Mouse (Mus musculus) megakaryocyte, adult 5-6 weeks (primary cell): ENCODE measurements around the gene Tcap. TPM values are rescaled to one million over a fixed set of nuclear protein-coding genes. Genes with fewer than 3 reads are reported as not detected.
A peak's percentile ranks its signal among the peaks of the same experiment; 100 is the strongest.
"Not testable (repeated sequence)": the region's sequence is repeated elsewhere in the genome, so short reads cannot be mapped to it uniquely, and the experiment has no call there.

Experiments used
- ATAC-seq: 2 replicates; pipeline ENCODE4 v1.8.0; 2016; ENCODE audit warnings: mild to moderate bottlenecking, inconsistent platforms; ENCODE audit not compliant: poor library complexity, severe bottlenecking
- total RNA-seq, 2 experiments: library from RNA; stranded (forward) in 1 of 2; stranded (reverse) in 1 of 2; fragments of 153-499, 151-499 nt in 1 of 2; fragments of 221-1000, 200-1000 nt in 1 of 2; gene quantifications; 2 replicates each; pipeline versions ENCODE4 v1.2.3 to v1.2.4; 2015 to 2017

Tcap gene
- total RNA-seq, 2 experiments from 2014 or later, result not detected

DNA sequence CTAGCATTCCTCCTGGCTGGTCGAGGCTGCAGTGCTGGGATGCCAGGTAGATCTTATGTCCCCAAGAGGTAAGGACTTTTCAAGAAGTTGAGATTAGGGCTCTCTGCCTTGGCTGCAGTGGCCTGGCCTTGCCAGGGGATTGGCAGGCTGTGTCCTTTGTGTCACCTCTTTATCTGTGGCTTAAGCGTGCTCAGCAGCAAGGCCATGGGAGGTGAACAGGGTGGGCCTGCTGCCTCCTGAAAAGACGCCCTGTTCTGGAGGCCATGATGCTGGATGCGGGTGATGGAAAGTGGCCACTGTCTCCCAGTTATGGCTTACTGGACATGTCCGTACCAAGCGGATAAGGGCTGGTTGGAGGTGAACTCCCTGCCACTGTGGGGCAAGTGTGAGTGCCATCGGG, 4.2 kb upstream of the Tcap start:
- no peak for ATAC-seq

DNA sequence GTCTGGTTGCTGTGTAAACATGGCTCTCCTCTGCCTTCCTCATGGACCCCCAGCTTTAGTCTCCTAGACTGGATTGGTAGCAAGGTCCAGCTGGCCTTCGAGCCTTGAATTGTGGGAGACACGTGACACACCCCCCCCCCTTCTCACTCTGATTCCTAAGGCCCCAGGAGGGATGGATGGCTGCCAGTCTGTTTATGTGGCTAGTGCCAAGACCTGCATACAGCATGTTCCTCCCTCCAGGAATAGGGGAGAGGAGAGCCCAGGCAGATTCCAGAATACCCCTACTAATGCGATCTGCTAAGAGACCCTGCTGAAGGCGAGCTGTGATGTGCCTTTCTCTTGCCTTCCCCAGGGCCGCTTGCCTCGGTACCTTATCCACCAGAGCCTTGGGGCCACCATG, 3.5 kb upstream of the Tcap start:
- no peak for ATAC-seq

DNA sequence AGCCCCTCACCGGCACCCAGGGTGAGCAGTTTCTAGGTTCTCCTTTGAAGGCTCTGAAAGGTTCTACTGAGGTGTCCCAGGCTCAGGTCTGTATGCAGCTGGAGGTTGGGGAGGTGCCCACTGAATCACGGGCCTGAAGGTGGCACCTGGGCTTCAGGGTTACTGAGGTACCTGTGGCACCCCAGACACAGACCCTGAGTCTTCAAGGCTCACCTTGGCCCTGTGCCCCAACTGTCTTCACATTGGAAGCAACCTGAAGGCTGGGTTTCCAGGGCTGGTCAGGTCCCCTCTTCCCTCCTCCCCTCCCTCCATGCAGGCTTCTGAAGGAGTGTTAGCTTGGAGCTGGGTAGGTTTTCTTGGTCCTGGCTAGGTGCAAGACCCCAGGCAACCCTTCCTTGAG, 2.0 kb upstream of the Tcap start:
- ATAC-seq, result no peak

DNA sequence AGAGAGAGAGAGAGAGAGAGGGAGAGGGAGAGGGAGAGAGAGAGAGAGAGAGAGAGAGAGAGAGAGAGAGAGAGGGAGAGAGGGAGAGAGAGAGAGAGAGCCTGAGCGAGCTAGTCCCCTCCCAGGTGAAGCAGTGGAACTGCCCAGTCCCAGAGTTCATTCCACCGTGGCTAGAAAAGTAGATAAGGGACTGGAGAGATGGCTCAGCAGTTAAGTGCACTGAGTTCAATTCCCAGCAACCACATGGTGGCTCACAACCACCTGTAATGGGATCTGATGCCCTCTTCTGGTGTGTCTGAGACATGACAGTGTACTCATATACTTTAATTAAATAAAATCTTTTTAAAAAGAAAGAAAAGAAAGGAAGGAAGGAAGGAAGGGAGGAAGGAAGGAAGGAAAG, 1.2 kb upstream of the Tcap start:
- ATAC-seq, result not testable (repeated sequence)

DNA sequence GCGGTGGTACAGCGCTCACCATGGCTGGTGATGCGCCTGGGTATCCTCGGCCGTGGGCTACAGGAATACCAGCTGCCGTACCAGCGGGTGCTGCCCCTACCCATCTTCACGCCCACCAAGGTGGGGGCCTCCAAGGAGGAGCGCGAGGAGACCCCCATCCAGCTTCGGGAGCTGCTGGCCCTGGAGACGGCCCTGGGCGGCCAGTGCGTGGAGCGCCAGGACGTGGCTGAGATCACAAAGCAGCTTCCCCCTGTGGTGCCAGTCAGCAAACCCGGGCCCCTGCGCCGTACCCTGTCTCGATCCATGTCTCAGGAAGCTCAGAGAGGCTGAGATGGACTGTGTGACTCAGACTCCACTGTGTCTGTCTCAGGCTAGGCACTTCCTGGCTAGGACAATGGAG, 605 bp downstream of the Tcap start:
- ATAC-seq, result no peak

DNA sequence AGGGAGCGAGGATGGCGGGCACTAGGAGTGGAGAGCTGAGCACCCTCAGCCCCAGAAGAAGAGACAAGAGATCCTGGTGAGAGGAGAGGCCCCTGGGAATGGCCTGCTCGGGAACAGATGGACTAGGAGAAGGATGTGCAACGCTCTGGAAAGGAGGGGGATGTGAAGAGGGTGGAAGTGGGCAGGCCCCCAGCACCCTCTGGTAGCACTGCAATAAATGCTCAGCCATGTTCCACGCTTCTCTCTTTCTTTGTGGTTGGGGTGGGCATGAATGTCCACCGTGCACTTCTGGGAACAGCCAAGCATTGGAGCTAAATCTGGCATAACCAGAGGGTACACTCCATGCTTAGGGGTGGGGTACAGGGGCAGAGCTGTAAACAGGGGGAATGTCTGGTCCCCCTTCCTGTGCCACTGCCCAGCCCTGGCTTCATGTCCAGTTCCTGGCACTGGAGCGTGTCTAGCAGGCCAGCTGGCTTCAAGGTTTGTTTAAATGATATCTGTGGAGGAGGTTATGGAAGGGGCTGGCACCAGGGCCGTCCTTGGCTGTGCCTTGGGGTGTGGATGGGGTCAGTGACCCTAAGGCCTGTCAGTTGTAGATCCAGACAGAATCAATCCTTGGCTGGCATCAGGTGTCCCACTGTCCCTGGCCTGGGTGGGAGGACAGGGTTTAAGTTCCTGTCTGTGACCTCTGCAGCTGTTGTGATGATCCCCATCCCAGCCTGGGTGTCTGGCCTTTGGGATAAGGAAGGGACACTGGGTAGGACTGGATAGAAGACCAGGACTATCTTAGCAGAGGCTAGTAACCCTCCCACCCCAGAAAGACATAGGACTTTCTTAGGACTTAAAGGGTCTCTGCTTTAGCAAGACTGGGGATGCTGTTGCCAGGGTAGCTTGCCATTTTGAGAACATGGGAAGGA, 1.4 kb downstream of the Tcap start:
- no peak for ATAC-seq

DNA sequence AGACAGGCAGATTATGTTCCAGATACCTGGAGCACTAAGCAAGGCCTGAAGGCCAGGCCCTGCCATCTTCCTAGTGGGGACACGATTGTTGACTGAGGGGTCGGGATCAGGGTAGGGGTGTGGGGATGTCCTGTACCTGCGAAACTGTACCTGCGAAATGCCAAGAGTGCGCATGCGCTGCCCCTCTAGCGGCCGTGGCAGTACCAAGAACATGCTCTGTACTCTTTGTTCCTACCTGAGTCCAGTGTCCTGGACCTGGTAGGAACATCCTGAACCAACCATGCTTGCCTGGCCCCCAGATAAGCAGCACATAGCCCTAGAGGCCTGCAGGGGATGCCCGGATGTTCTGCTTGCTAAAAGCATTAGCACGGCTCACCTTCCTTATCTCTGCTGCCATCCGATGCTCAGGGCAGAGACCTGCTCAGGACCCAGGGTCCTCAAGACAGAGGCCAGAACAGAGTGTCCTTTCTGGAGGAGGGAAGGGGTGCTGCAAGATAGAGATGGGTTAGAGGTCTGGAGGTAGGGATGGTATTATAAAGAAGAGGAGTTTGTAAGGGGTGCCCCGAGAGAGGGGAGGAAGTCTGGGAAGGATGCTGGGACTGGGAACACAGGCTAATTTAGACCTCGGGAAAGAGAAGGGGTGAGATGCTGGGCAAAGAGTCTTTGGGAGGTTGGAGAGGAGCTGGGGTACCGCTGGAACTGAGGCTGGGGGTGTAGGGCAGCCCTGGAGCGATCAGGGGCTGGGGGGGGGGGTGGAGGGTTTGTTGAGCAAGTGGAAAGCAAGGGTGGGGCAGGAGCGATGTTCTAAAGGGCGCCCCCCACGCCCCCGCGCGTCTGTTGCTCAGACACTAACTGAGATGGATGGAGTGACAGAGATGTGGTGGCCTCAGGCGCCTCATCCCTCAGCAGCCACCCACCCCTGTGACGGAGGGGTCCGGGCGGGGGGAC, 2.3 kb downstream of the Tcap start, which contains the start of gene Pnmt:
Gene Pnmt (plus strand): TSS at position 813 of the 948 bp plus-strand sequence.
- no peak for ATAC-seq

DNA sequence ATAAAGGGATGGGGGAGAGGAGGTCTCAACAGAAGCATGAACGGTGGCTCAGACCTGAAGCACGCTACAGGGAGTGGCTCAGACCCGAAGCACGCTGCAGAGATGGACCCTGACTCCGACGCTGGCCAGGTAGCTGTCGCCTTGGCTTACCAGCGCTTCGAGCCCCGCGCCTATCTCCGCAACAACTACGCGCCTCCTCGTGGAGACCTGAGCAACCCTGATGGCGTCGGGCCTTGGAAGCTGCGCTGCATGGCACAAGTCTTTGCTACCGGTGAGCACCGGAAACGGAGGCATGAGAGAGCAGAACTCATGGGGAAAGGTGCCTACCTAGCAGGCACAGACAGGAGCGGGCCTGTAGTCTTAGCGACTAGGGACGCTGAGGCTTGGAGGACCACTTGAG, 3.0 kb downstream of the Tcap start:
- ATAC-seq, result no peak

DNA sequence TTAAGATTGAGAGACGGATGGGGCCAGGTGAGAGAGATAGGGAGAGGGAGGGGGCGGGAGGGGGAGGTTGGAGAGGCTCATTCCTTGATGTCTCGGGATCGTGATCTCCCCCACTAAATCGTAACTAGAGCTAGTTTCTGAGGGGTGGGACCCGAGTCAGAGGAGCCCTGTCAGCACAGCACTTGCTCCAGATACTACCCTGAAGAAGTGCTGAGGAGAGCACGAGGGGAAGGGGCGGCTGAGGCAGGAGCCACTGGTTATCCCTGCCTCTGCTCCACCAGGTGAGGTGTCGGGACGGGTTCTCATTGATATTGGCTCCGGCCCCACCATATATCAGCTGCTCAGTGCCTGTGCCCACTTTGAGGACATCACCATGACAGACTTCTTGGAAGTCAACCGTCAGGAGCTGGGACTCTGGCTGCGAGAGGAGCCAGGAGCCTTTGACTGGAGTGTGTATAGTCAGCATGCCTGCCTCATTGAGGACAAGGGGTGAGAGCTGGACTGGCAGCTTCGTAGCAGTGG, 3.5 kb downstream of the Tcap start:
- no peak for ATAC-seq

DNA sequence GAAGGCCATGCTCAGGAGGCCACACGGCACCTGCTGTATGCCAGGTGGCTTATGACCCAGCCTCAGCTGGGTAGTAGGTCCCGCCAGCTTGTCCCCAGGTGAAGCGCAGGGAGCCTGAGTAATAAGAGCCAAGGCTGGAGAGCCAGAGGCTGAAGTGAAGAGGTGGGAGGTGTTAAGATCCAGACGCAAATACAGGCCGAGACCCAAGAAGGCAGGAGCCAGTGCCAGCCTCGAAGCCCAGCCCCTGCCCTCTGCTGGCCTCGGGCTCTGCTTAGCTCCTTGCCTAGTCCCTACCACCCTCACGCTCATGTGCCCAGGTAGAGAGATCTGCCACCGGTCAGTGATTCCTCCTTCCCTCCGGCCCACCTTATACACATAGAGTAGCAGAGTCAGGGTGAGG, 4.7 kb downstream of the Tcap start:
- no peak for ATAC-seq

DNA sequence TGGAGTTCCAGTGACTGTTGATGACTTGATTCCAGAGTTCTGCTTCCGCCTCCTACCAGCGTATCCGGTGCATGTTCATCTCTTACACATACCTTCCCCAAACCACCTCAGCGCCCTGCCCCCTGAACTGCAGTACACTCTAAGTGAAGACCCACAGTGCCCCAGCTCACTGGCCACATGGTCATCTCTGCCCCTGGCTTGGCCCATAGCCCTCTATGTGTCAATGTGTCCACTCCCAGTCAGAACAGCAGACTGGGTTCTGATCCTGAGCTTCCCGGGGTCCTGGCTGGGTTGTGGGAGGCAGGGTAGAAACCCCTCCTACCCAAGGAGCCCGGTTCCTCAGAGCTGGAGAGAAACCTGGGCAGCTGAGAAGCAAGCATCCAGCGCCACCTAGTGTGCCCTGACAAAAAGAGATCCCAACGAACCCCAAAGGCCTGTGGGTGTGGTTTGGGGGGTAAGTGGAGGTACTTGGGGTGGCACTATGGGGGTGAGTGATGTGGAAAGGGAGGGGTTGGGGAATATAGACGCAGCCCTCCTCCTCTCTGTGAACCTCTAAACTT, 5.7 kb downstream of the Tcap start:
- peak; percentile 52 for ATAC-seq

DNA sequence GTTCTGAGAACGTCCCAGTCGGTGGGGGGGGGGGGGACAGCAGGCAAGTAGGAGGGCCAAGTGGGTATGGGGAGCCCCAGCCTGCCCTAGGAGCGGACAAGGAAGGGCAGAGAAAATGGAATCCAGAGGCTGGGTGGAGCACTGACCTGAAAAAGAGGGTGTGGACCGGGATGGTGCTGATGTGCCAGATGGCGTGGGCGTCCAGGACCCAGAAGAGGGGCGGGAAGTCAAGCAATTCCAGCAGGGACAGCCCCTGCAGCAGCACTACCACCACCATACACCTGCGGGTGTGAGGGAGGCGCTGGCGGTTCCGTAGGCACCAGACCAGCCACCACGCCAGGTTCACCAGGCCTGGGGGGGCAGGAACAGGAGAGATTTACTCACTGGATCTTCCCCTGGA, 6.5 kb downstream of the Tcap start:
- ATAC-seq, result no peak

DNA sequence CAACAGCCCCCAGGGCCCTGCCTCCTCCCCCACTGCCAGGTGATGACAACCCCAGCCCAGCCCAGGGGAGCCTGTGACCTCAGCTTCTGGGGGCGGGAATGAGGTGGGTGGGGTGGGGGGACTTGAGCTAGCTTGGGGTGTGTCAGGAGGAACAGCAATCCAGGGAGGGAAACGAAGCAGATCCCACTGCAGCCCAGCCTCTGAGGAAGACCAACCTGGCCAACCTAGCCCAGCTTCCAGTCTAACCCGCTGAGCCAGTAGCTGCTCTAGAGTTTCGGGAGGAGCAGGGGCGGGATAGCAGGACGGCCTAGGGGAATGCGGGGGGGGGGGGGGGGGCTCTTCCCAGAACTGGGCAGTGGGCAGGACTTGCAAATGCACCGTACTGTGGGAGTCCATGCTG, 8.4 kb downstream of the Tcap start:
- no peak for ATAC-seq

DNA sequence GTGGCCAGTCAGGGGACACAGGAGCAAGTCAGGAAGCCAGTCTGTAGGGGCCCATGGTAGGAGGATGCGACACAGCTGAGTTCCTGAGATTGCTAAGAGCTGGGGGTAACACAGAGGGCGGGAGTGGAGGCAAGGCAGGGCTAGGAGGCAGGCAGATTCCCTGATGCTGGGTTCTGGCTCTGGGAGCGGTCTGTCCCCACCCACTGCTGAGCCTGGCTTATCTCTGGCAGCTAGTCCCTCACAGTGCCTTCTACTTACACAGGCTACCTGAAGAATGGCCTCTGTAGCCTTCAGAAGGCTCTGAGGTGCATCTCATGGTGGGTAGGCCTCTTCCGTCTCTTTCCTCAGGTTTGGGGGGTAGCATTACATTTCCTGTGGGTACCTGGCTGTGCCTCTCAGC, 9.0 kb downstream of the Tcap start:
- peak; percentile 19; the same call in 1 of the 2 replicates for ATAC-seq

DNA sequence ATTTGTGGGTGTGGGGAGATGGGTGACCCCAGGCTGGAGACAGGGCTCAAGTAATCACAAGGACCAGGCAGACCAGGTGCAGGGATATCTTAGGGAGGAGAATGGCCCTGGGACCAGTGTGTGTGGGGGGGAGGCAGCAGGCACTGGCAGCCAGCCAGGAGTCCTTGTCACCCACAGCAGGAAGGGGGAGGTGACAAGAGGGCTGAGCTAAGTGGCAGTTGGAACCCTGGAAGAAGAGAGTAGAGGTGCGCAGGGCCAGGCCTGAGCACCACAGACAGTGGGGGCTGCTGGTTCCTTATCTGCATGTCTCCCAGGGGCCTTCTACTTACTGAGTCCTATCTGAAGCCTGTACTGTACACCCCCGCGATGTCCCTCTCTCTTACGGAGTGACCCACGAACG, 9.7 kb downstream of the Tcap start:
- ATAC-seq, result no peak

DNA sequence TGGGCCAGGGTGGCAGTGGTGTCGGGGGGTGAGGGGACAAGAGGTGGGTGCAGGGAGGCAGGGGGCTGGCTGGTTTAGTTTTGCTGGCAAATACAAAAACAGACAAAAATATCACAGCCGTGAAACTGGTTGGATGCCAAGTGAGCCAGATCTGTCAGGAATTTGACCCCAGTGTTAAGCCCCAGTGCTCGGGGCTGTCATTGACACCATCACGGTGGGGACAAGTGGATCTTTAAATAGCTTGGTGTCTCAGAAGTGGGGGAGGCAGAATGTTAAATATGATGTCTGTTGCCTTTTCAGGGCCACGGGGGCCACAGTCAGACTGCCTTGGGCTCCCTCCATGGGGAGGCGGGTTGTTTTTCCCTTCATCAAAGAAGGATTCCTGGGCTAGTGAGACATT, 10.7 kb downstream of the Tcap start:
- ATAC-seq, result no peak

DNA sequence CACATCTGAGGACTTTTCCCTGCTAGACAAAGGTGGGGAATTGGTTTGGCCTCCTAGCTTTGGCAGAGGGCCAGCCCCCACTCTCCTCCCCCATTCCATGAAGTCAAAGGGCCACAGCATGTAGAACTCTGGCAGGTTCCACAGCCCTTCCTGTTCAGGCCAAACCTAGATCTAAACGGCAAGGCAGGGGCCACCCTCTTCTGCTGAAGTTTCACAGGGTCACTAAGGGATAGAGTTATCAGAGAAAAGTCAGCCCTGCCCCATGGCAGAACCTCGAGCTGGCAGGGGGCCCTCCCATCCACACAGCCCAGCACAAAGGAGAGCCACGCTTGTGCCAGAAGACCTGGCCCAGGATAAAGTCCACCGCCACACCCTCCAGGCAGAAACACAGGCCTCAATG, 11.4 kb downstream of the Tcap start:
- no peak for ATAC-seq

DNA sequence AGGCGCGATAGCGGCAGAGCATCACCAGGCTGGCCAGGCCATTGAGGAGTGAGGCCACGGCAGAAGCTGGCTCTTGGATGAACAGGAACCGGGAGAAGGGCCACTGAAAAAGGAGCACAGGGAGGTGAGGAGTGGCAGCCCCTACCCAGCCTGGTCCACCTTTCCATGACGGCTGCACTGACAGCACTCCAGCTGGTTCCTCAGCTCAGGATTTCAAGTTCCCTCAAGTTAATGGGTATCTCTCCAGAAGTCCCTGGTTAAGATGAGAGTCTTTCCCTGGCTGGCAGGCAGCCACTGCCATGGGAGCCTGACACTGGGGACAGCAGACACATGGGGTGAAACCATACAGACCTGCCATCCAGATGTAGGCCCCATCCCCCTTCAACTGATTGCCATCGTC, 14.3 kb downstream of the Tcap start:
- ATAC-seq, result no peak

DNA sequence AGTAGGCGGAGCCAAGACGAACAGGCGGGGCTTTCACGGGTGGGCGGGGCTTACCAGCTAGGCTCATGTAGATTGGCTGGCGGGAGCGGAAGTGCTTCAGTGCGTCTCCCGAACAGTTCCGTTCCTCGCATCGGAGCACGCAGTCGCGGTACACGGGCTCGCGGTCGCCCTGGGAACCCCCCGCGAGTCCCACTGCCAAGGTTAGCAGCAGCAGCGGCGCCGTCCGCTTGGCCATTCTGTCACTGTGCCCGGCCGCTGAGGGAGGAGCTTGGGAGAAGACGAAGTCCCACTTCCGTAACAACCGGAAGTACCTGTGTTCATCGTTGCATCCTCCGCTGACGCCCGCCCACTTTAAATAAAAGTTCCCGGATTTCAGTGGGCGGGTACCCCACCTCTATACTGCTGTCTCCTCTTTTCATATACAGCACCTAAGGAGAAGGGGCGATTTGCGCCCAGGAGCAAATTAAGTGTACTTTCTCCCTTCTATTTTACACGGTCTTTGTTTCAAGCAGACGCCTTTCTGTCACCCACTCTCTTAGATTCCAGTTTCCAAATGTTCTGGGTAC, 16.6 kb downstream of the Tcap start, which contains the start of gene Pgap3:
Gene Pgap3 (minus strand): TSS at position 330 of the 566 bp plus-strand sequence.
- ATAC-seq, result peak; percentile 95

DNA sequence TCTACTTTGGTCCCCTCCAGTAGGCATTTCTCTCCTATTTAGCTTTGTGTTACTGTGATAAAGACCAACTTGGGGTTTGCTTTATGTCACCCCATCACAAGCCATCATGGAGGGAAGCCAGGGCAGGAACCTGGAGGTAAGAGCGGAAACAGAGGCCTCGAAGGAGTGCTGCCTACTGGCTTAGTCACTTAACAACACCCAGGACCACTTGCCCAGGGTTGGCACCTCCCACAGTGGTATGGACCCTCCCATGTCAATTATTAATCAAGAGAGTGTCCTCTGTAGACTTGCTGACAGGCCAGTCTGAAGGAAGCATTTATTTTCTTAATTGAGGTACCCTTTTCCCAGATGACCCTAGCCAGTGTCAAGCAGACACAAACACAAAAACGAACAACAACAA, 17.2 kb downstream of the Tcap start:
- no peak for ATAC-seq

DNA sequence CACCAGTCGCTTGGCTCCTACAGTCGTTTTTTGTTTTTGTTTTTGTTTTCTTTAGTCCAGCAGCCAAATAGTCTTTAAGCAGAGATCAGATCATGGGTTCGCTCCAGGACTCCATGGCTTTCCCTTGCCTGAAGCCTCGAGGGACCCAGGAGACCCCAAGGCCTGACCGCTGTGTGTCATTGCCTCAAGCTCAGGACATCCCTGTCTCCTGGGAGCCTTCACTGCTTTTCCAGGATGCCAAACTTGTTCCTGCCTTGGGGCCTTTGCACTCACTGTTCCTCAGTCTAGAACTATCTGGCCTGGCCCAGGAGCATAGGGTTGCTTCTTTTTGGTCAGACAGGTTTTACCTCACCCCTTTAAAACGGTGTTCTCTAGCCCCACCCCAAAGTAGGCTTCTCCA, 23.0 kb downstream of the Tcap start:
- no peak for ATAC-seq
